Mouse (Mus musculus) gastrocnemius, adult 18-20 months (tissue): Measurements from ENCODE around the gene Ahnak. TPM values are rescaled to one million over a fixed set of nuclear protein-coding genes. Genes with fewer than 3 reads are reported as not detected.
"Not testable (repeated sequence)": the region's sequence is repeated elsewhere in the genome, so short reads cannot be mapped to it uniquely, and the experiment has no call there.

Experiments used
- DNase-seq: peaks from one replicate; pipeline ENCODE4 v3.0.0; 2021; ENCODE audit warnings: low spot score
- total RNA-seq, 2 experiments: library from RNA; stranded (reverse); gene quantifications; 2 replicates each; pipeline ENCODE4 v1.2.3; 2021

Ahnak gene
- total RNA-seq, 2 experiments from 2014 or later: 199 to 202 TPM

- no peak for DNase-seq
Observed at GRCm38 (mm10) chr19:9063831-9064230, 74.7 kb downstream of the Ahnak start.

GRCm38 (mm10) chr19:9065621-9066561, 76.8 kb downstream of the Ahnak start:
- no peak for DNase-seq

DNA sequence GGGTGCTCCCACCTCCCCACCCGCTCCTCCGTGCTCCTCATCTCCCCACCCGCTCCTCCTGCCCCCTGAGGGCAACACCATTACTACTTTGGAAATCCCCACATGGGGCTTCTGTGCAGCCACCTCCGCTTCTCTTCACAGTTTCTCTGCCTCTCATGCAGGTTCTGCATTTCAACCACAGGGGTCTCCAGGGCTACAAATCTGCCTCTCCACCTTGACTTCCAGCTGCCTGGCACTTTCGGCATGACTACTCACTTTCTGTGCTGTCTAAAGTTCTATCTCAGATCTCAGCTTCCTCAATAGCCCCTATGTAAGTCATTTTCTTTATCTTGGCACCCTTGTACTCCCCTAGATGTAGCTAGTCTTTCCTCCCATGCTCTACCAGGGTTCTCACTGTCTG, 78.2 kb downstream of the Ahnak start:
- DNase-seq: no peak

DNA sequence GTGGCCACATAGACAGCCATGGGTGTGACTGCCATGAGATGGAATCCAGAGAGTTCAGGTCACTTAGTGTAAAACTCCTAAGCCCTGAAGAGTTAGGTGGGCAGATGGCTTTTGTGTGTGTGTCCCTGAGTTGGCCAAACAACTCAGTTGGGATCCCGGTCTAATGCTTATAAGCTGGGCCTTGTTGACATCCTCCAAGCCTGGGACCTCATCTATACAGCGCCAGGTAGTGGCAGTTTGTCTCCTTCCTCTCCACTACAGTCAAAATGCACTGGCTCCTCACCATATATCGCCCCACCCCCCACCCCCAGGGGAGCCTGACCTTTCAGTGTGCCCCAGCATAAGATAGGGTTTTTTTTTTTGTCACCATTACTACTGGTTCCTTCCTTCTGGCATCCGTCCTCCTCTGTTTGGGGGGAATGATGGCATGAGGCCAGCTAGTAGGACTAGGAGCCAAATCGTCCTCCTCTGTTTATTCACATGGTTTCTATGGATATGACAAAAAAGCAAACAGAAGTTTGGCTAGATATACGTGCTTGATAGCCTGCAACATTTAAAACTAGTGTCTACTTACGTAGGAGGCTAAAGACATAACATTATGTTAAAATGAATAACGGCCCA, 80.7 kb downstream of the Ahnak start:
- DNase-seq: no peak

DNA sequence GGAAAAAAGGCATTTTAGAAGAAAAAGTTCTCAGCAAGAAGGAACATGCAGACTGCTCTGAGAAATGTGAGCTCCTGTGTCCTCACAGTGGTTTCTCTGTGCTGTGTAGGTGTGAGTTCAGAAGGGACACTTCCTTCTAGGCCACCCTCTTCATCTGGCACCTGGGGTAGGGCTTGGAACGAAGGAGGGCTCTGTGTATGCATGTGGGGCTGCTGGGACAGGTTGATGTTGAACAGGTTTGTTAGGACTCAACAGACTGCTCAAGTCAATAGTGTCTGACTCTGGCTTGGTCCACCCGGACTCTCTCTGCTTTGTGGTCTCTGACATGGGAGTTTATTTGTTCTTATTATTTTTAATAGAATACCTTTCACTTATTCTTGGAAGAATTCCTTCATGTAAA, 81.2 kb downstream of the Ahnak start:
- DNase-seq: no peak

DNA sequence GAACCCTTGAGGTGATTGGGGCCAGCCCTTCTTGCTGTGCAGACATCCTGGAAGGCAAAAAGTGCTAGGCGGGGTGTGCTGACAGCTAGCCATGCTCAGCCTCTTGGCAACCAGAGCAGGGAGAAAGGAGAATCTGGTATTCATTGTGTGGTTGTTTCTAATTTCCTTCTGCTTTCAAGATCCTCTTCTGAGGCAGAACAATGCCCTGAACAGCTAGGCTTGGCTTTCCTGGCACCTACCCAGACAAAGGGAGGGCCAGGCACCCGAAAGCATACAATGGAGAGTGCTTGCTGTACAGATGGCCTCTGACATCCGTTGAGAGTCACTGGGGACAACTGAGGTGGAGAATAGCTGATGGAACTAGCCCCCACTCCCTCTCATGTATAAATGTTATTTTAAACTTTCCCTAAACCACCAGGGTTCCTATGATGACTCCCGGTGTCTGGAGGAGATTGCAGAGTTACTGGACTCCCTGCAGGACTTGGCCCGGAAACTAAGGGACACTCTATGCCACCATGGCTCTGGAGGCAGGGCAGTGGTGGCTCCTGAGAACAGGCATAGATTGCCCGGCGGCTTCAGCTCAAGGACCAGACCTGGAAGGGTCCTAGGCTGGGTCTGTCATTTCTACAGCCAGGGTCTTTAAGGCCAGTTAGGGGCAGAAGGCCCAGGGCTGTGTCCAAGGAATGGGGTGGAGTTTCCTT, 82.5 kb downstream of the Ahnak start:
- DNase-seq: peak; percentile 70

DNA sequence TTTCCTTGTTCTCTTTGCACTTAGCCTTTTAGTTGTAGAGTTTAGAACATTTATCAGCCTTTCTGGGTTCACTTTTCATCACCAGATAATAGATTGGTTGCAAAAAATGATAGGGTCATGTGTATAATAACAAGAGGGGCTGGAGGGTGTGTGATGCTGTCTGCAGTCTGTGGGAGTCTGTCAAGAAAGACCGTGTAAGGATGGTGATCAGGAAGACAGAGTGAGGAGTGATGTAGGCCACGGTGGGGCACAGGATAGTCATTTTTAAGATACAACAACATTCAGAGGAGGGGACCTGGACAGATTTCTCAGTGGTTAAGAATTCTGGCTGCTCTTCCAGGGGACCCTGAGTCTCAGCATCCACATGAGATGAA, 83.1 kb downstream of the Ahnak start:
- no peak for DNase-seq

GRCm38 (mm10) chr19:9073776-9074411, 84.8 kb downstream of the Ahnak start:
- peak; percentile 29 for DNase-seq

DNA sequence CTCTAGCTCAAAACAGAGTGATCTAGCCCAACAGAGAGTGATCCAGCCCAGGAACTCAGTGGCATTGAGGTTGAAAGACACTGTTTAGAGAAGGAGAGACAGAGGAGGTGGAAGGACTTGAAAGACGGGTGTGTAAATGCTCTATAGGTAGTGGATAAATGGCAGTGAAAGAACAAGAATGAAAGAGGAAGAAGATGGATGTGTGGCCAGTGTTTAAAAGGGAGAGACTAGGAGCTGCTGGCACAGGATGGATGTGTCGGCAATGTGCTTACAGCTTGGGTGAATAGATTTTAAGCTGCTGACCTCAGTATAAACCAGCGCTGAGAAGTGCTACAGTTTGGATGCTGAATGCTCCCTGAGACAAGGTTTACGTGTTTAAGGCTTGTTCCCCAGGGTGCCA, 85.3 kb downstream of the Ahnak start:
- no peak for DNase-seq

DNA sequence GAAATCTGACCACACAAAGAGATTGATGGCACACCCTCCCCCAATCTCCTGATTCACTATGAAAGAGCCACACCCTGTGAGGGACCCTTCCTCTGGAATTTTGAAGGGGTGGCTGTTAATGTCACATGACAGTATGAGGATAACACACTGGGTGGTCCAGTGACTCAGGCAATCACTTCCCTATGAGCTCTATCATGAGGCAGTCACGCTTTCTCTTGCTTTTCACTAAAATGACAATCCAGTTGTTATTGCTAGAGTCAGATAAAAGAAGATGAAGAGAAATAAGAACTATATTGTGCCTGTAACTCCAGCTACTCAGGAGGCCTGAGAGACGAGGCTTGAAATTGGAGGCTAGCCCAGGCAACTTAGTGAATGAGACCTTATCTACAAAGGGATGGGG, 86.5 kb downstream of the Ahnak start:
- no peak for DNase-seq

- DNase-seq: no peak
Observed at GRCm38 (mm10) chr19:9076035-9076434, 87.0 kb downstream of the Ahnak start.

GRCm38 (mm10) chr19:9076982-9077660, 88.0 kb downstream of the Ahnak start:
- DNase-seq: no peak

GRCm38 (mm10) chr19:9079916-9080315, 90.8 kb downstream of the Ahnak start:
- no peak for DNase-seq

GRCm38 (mm10) chr19:9081311-9082190, 92.5 kb downstream of the Ahnak start:
- DNase-seq: no peak

DNA sequence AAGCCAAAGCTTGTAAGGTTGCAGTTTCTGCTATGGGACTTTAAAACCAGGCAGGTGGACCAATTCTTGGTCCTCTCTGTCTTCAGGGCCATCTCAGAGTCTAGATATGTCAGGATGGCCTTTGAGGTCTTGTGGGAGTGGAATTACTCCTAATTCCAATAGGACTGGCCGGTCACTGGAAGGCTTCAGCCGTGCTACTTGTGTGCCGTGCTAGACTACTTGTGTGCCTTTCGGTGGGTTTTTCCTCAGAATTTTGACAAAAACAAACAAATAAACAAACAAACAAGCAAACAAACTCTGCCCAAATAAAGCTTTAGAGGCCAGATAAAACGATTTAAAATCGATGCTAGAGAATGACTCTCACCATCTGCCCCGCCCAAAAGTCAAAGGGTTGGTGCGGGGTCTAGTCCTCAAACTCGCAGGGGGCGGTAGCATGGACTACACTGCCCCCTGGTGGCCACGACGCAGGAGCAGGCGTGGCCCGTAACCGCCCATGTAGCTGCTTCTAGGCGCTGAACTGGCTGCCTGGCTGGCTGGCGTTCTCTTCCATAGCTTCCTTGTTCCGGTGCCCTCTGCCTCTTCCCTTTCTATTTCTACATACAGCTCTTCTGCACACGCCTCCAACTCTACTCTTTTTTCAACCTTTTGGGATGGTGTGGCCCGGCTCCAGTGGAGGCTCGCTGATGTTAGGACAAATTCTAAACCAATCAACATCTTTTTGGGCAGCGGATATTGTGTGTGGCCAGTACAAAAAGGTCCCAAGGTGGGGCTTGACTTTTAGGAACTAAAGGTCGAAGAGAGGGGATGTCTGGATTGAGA, 93.3 kb downstream of the Ahnak start:
- peak; percentile 88 for DNase-seq

GRCm38 (mm10) chr19:9083010-9083355, 93.9 kb downstream of the Ahnak start:
- no peak for DNase-seq

DNA sequence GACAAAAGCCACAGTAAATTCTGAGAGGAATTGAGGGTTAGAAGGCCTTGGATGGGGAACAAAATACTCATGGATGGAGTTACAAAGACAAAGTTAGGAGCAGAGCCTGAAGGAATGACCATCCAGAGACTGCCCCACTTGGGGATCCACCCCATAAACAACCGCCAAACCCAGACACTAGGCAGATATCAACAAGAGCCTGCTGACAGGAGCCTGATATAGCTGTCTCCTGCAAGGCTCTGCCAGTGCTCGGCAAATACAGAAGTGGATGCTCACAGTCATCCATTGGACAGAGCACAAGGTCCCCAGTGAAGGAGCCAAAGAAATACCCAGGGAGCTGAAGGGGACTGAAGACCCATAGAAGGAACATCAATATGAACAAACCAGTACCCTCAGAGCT, 94.8 kb downstream of the Ahnak start:
- DNase-seq: not testable (repeated sequence)

DNA sequence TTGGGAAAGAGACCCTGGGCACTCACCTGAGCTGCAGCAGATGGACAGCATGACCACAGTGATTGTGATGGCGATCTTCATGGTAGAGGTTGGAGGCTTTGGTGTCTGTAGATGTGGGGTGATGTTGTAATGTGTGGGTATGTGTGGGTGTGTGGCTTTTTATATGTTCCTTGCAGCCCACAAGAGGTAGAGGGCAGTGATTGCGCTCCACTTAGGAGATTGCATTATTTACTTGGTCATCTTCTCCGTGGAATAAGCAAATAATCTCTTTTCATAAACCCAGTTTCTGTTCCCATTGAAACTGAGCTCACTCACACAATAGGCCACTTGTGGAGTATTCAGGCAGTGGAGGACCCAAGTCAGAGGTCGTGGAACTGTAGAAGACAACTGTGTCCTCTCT, 98.7 kb downstream of the Ahnak start, which contains the start of gene Scgb1a1:
Scgb1a1 (minus strand) TSS at position 138 of the 400 bp plus-strand sequence.
- no peak for DNase-seq

- DNase-seq: no peak
Observed at GRCm38 (mm10) chr19:9090191-9090590, 101.1 kb downstream of the Ahnak start.
